Mouse (Mus musculus): ENCODE data around the gene Ciart. TPM values are rescaled to one million over a fixed set of nuclear protein-coding genes. Genes with fewer than 3 reads are reported as not detected.
"Not testable (repeated sequence)": the region's sequence is repeated elsewhere in the genome, so short reads cannot be mapped to it uniquely, and the experiment has no call there.

The Ciart gene
- polyA plus RNA-seq (2015; fragmentation: Nextera tagmentation; extraction: Ambion mirVana), result 2.7 and 3.2 TPM in 2 replicates

GRCm38 (mm10) chr3:95881979-95882815, at the start of gene Ciart:
Ciart (minus strand) TSS chr3:95882251.
- peak; percentile 96 for DNase-seq (ENCODE audit: low spot score)

GRCm38 (mm10) chr3:95931471-95931870, 49.4 kb upstream of the Ciart start:
- no peak for DNase-seq (ENCODE audit: low spot score)

GRCm38 (mm10) chr3:95930471-95930789, 48.4 kb upstream of the Ciart start:
- DNase-seq (ENCODE audit: low spot score), result no peak

GRCm38 (mm10) chr3:95929581-95930470, 47.8 kb upstream of the Ciart start:
- DNase-seq (ENCODE audit: low spot score), result peak; percentile 50

- peak; percentile 99 for DNase-seq (ENCODE audit: low spot score)
Measured at GRCm38 (mm10) chr3:95928658-95929503, 46.8 kb upstream of the Ciart start, which contains the start of gene Anp32e. Anp32e (plus strand) TSS chr3:95929246.

- peak; percentile 28 for DNase-seq (ENCODE audit: low spot score)
Measured at GRCm38 (mm10) chr3:95928261-95928657, 46.2 kb upstream of the Ciart start.

GRCm38 (mm10) chr3:95925087-95925486, 43.0 kb upstream of the Ciart start:
- DNase-seq (ENCODE audit: low spot score), result peak; percentile 65

- DNase-seq (ENCODE audit: low spot score), result peak; percentile 65
Measured at GRCm38 (mm10) chr3:95924185-95924584, 42.1 kb upstream of the Ciart start.

GRCm38 (mm10) chr3:95923429-95923828, 41.4 kb upstream of the Ciart start:
- not testable (repeated sequence) for DNase-seq (ENCODE audit: low spot score)

- not testable (repeated sequence) for DNase-seq (ENCODE audit: low spot score)
Measured at GRCm38 (mm10) chr3:95920532-95920931, 38.5 kb upstream of the Ciart start.

- no peak for DNase-seq (ENCODE audit: low spot score)
Measured at GRCm38 (mm10) chr3:95916760-95917159, 34.7 kb upstream of the Ciart start.

GRCm38 (mm10) chr3:95914706-95915105, 32.7 kb upstream of the Ciart start:
- DNase-seq (ENCODE audit: low spot score), result no peak

GRCm38 (mm10) chr3:95907613-95908012, 25.6 kb upstream of the Ciart start:
- no peak for DNase-seq (ENCODE audit: low spot score)

- peak; percentile 85 for DNase-seq (ENCODE audit: low spot score)
Measured at GRCm38 (mm10) chr3:95906860-95907259, 24.8 kb upstream of the Ciart start.

GRCm38 (mm10) chr3:95905940-95906492, 24.0 kb upstream of the Ciart start:
- DNase-seq (ENCODE audit: low spot score), result peak; percentile 60

- peak; percentile 56 for DNase-seq (ENCODE audit: low spot score)
Measured at GRCm38 (mm10) chr3:95905146-95905939, 23.3 kb upstream of the Ciart start.

- no peak for DNase-seq (ENCODE audit: low spot score)
Measured at GRCm38 (mm10) chr3:95904568-95904967, 22.5 kb upstream of the Ciart start, which contains the start of gene Car14. Car14 (minus strand) TSS chr3:95904691.

- DNase-seq (ENCODE audit: low spot score), result no peak
Measured at GRCm38 (mm10) chr3:95903753-95904502, 21.9 kb upstream of the Ciart start.

GRCm38 (mm10) chr3:95902643-95903042, 20.6 kb upstream of the Ciart start:
- no peak for DNase-seq (ENCODE audit: low spot score)
